Mouse (Mus musculus): ENCODE data around the gene Cacna2d3. TPM values are rescaled to one million over a fixed set of nuclear protein-coding genes. Genes with fewer than 3 reads are reported as not detected.

Cacna2d3 gene
- polyA plus RNA-seq, 1 experiment from 2014 or later = 5.1 TPM

DNA sequence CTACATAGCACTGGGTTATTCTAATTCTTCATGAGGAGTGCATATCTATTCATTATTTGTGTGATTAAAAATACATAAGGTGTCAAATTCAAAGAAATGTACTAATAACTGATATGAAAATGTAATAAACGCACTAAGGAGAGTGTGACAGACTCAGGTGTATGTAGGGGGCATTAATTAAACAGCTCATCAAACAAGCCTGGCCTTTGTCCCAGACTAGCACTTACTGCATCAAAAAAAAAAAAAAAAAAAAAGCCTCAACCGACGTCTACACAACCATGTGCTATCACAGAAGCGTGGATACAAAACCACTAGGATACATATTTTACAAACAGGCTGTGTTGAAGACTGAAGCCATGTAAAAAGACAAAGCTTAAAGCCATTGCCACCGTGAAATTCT is 169.2 kb downstream of the Cacna2d3 start:
- Histone ChIP-seq H3K9me3 (replicated peaks) (no peaks in the 10 kb centered on the region), H3K27me3 (no peaks in the 10 kb centered on the region), H3K27ac (no peak overlapping the region), H3K4me3 (replicated peaks) (no peak overlapping the region), H3K9ac (no peak overlapping the region), H3K36me3 (no peaks in the 10 kb centered on the region), H3K4me2 (no peak overlapping the region), H3K4me1 (no peaks in the 10 kb centered on the region)
- ATAC-seq (replicated peaks; ENCODE audit: low FRiP score) = no peak
- WGBS = 83% methylated on average over 5 of the region's 5 CpGs

DNA sequence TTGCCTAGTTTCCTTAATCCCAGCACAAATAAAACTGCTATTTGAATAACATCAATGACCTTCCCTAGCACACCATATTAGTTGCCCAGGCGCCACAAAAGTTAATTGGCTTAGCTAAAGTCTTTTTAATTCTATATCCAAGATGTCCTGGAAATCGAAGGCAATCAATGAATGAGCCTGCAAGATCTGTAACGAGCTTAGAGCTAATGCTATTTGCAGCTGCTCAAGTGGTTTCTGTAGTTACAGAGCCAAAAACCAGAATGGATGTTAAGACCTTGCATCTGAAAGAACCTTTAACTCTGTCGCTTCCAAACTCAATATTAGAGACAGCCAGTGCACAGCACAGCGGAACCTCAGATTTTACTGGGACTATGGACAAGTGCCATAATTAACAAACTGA is 173.0 kb downstream of the Cacna2d3 start:
- ATAC-seq (replicated peaks; ENCODE audit: low FRiP score) = no peak
- WGBS = 82% methylated on average over 5 of the region's 5 CpGs
- H3K27me3 ChIP-seq = no peaks in the 10 kb centered on the region

DNA sequence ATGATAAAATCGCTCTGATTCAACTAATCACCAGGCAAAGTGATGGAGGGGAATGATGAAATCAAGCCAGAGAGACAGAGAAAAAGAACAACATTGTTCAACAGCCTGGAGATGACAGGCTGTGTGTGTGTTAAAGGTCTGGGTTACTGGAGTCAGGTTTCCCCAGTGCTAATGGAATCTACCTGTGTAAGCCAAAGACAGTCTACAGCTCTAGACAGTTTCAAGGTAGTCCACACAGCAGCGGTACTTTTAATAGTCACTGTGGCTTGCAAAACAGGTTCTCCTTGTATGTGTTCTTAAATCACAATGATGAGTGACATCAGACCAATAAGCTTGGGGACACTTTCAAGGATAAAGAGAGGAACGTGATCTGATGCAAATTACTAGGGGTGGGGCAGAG is 191.1 kb downstream of the Cacna2d3 start:
- Histone ChIP-seq H3K36me3 (no peaks in the 10 kb centered on the region), H3K27ac (no peak overlapping the region), H3K27me3 (no peaks in the 10 kb centered on the region), H3K9ac (no peak overlapping the region), H3K4me1 (no peaks in the 10 kb centered on the region), H3K4me3 (replicated peaks) (no peak overlapping the region), H3K9me3 (replicated peaks) (no peaks in the 10 kb centered on the region), H3K4me2 (no peak overlapping the region)
- no peak for ATAC-seq (replicated peaks; ENCODE audit: low FRiP score)
- 81% methylated on average over 3 of the region's 3 CpGs for WGBS

More for the DNA sequence above, 173.0 kb downstream of the Cacna2d3 start:
- Histone ChIP-seq H3K9ac (no peak overlapping the region), H3K9me3 (replicated peaks) (no peaks in the 10 kb centered on the region), H3K36me3 (no peaks in the 10 kb centered on the region), H3K4me3 (replicated peaks) (no peak overlapping the region), H3K4me1 (no peaks in the 10 kb centered on the region), H3K27ac (no peak overlapping the region), H3K4me2 (no peak overlapping the region)

DNA sequence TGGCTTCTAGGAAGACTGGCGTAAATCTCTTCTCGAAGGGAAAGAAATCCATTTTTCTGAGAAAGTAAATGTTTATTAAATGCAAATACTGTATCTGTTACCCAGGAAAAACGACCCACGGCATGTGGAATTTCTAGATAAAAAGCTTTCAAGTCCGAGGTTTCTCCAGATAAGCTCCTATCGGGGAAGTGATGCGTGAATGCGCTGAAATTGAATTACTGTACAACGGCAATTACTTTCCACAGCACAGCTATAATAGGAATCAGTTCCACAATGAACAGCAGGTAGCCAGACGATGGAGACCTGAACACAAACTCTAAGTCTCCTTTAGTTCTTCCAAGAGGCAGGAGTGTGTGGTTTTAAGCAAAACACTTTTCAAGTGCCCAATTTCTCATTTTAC is 193.0 kb downstream of the Cacna2d3 start:
- Histone ChIP-seq H3K4me2 (no peak overlapping the region), H3K27me3 (no peaks in the 10 kb centered on the region), H3K36me3 (no peaks in the 10 kb centered on the region), H3K27ac (no peak overlapping the region), H3K9me3 (replicated peaks) (no peaks in the 10 kb centered on the region), H3K9ac (no peak overlapping the region), H3K4me1 (no peaks in the 10 kb centered on the region), H3K4me3 (replicated peaks) (no peak overlapping the region)
- 75% methylated on average over 10 of the region's 10 CpGs for WGBS
- ATAC-seq (replicated peaks; ENCODE audit: low FRiP score) = no peak

DNA sequence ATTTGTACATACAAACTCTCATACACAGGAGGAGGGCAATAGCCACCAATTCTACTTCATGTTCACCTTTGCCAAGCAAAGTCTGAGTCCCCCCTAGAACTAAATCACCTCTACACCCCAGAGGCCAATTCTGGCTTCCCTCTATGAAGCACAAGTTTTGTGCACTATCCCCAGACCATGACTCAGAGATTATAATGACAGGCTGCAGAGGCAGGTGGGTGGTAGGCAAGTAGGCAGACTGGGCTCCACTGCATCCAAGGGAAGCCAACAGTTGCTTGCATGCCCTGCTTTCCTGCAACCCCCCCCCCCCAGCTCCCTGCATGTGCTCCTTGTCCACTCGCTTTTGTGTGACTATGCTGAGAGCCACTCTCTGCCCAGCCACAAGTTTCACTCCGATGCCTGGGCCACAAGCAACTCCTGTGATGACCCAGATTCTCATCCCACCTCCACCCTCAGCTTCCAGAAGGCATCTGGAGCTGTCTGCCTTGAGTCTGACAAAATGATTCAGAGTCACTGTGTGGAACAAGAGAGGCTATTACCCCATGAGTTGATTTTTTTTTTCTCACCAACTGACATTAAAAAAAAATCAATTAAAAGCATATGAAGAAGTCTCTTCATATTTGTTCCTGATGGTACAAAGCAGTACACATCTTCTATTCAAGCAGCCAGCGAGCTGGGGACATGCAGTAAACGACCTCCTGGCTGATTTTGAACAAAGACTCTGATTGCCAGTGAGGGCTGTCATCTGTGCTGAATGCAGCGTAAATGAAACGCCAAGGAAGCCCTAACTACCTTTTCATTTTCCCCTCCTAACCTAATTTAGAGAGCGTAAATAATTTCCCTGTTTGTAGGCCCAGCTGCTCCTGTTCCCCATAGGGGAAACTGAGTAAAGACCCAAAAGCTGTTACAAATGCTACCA is 201.7 kb downstream of the Cacna2d3 start:
- 54% methylated on average over 7 of the region's 7 CpGs for WGBS
- H3K4me2 ChIP-seq = no peak overlapping the region
- ATAC-seq (replicated peaks; ENCODE audit: low FRiP score) = no peak
- H3K36me3 ChIP-seq = no peaks in the 10 kb centered on the region
- H3K9me3 ChIP-seq (replicated peaks) = no peaks in the 10 kb centered on the region
- H3K4me1 ChIP-seq = no peaks in the 10 kb centered on the region
- no peak overlapping the region for H3K27ac ChIP-seq
- H3K9ac ChIP-seq = no peak overlapping the region
- H3K4me3 ChIP-seq (replicated peaks) = no peak overlapping the region
- H3K27me3 ChIP-seq = no peaks in the 10 kb centered on the region

DNA sequence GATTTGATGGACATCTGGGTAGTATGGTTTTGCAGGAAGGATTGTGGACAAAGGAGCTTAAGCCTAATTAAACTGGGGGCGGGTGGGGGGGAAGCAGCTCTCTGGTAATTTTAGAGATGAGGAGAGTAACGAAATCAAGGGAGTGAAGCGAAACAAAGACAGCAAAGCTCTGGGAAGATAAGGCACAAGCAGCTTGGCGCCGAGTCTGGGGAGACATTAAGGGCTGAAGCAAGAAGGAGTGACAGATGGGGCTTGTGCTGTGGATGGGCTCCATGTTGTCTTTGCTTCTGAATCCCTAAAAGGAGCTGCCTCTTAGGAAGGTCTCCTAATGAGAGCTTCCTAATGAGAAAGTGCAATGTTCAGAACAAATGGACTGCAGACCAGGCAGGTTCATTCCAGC is 219.0 kb downstream of the Cacna2d3 start:
- H3K9ac ChIP-seq = no peak overlapping the region
- no peaks in the 10 kb centered on the region for H3K36me3 ChIP-seq
- H3K27me3 ChIP-seq = no peaks in the 10 kb centered on the region
- no peak overlapping the region for H3K4me2 ChIP-seq
- H3K4me3 ChIP-seq (replicated peaks) = no peak overlapping the region
- ATAC-seq (replicated peaks; ENCODE audit: low FRiP score) = no peak
- no peaks in the 10 kb centered on the region for H3K9me3 ChIP-seq (replicated peaks)
- WGBS = 69% methylated on average over 5 of the region's 5 CpGs
- H3K27ac ChIP-seq = no peak overlapping the region
- peaks cover 4% of the 10 kb centered on the region; the same call in 1 of the 2 replicates for H3K4me1 ChIP-seq

DNA sequence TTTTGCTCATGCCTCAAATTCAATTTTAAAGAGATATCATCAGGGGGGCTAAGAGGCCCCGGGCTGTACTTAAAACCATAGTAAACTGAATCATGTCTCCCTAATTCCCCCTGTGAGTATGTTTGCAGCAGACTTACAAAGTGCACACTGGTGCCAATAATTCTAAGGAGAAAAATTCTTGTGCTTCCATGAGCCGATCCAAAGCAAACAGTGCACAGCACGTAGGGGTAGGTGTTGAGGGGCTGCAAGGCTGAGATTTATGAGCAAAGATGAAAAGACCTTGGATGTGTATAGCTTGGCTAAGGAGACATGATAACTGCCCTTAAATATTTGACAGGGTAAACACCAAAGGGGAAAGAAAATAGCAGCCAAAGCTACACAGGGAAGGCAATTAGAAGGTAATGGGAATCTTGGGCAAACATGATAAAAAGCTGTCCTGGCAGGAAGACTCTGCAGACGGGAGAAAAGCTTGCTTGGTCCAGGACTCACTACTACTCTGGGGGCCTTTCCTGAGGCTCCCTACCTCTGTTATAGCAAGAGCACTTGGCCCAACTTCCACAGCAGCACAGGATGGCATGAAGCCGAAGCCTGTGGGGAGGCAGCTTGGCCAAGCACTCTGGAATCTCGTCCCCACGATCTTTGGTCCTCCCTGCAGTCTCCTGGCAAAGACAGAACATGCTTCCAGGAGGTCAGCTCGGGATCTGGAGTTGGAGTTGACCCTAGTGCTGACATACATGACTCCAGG is 222.9 kb downstream of the Cacna2d3 start:
- Histone ChIP-seq H3K36me3 (no peaks in the 10 kb centered on the region), H3K9ac (no peak overlapping the region), H3K9me3 (replicated peaks) (no peaks in the 10 kb centered on the region), H3K4me3 (replicated peaks) (no peak overlapping the region), H3K27ac (0 out of 2 replicates have a peak overlapping the region, but pooled peaks have one; percentile 43), H3K27me3 (no peaks in the 10 kb centered on the region), H3K4me2 (no peak overlapping the region), H3K4me1 (peaks cover 4% of the 10 kb centered on the region; the same call in 1 of the 2 replicates)
- 40% methylated on average over 8 of the region's 8 CpGs for WGBS
- ATAC-seq (replicated peaks; ENCODE audit: low FRiP score) = 0 out of 2 replicates have a peak, but pooled peaks have one; percentile 22

DNA sequence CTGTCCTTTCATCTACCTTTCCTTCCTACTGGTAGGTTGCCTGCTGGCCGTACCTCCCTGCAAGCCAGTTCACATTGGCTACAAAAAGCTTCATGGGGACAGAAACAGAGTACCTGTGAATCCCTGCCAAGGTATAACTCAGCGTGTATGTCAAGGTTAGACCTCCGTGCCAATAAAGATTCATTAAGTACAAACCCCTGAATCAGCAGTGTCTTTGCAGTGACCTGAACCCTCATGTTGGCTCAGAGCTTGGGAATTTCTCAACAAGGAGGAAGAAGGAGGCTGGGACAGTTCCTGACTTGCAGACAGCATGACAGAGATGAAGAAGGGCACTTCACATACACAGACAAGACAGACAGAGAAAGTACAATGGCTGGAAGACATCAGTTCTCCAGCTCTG is 225.1 kb downstream of the Cacna2d3 start:
- H3K9me3 ChIP-seq (replicated peaks) = no peaks in the 10 kb centered on the region
- no peaks in the 10 kb centered on the region for H3K27me3 ChIP-seq
- H3K4me1 ChIP-seq = peaks cover 8% of the 10 kb centered on the region
- H3K4me3 ChIP-seq (replicated peaks) = no peak overlapping the region
- WGBS = 78% methylated on average over 3 of the region's 3 CpGs
- no peak overlapping the region for H3K4me2 ChIP-seq
- no peaks in the 10 kb centered on the region for H3K36me3 ChIP-seq
- no peak overlapping the region for H3K27ac ChIP-seq
- H3K9ac ChIP-seq = no peak overlapping the region
- no peak for ATAC-seq (replicated peaks; ENCODE audit: low FRiP score)

DNA sequence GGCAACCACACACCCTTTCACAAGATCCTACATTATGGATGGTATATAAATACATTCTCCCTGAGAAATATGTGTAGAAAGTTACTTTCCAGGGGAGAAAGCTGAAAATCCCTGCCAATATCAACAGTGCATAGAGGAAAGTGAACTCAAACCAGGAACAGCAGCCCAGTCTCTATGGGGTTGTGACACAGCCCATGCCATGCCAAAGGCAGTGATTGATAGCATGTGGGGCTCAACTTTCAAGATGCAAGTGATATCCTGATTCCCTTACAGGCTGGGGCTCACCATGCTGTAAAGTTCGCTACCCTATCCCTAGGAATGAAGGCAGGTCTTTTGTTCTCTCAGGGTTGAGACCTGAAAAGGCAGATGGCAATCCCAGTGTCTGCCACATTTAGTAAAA is 229.9 kb downstream of the Cacna2d3 start:
- 0 out of 2 replicates have a peak, but pooled peaks have one; percentile 22 for ATAC-seq (replicated peaks; ENCODE audit: low FRiP score)
- Histone ChIP-seq H3K4me2 (no peak overlapping the region), H3K27ac (no peak overlapping the region), H3K9me3 (replicated peaks) (no peaks in the 10 kb centered on the region), H3K36me3 (no peaks in the 10 kb centered on the region), H3K4me3 (replicated peaks) (no peak overlapping the region), H3K27me3 (no peaks in the 10 kb centered on the region), H3K9ac (no peak overlapping the region), H3K4me1 (peaks cover 5% of the 10 kb centered on the region; the same call in 1 of the 2 replicates)
- 33% methylated on average over 1 of the region's 1 CpGs for WGBS

DNA sequence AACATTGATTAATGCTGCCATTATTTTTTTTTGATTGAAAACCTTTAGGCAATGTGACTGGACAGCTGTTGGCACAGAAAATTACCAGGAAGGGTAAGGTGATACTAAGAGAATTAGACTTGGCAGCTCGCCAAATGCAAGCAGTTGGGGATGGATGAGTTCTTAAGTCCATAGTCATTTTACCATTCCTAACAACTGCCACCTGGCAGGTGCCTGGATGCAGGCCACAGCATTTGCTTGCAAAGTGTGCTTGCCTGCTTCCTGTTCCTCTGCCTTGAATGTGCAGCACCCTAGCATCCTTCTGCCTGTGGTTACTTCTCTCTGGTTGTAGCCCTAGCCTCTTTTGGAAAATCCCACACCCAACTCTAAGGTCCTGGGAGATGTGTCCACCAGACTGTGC is 236.2 kb downstream of the Cacna2d3 start:
- WGBS = 52% methylated on average over 1 of the region's 1 CpGs
- H3K27ac ChIP-seq = no peak overlapping the region
- no peak for ATAC-seq (replicated peaks; ENCODE audit: low FRiP score)
- H3K4me3 ChIP-seq (replicated peaks) = no peak overlapping the region
- no peaks in the 10 kb centered on the region for H3K36me3 ChIP-seq
- no peak overlapping the region for H3K4me2 ChIP-seq
- H3K4me1 ChIP-seq = no peaks in the 10 kb centered on the region
- H3K9me3 ChIP-seq (replicated peaks) = no peaks in the 10 kb centered on the region
- H3K9ac ChIP-seq = no peak overlapping the region
- H3K27me3 ChIP-seq = no peaks in the 10 kb centered on the region

DNA sequence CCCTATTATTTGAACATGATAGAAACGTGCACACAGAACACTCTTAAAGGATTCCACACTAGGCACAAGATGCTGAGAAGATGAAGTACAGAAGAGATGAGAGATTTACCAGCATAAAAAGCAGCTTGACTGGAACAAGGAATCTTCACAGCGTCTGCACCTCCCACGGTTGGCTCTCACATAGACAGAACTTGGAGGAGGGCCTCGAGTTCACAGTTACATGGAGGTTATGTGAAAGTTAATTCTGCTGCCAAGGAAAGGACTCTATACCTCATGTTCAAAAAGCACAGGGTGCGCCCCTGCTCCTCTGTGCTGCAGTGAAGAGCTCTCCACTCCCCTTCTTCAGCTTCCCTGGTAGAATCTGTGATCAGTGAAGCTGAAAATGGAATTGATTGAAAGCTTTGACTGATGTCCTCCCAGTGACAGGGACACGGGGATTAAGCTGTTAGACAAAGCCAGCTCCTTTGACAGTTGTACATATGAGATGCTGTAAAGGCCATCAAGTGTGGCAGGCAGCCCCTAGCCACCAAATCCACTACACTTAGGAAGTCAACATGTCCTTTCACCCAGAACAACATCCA is 243.2 kb downstream of the Cacna2d3 start:
- ATAC-seq (replicated peaks; ENCODE audit: low FRiP score) = no peak; the same call in 1 of the 2 replicates
- Histone ChIP-seq H3K27ac (no peak overlapping the region), H3K27me3 (no peaks in the 10 kb centered on the region), H3K4me3 (replicated peaks) (no peak overlapping the region), H3K4me2 (no peak overlapping the region), H3K9me3 (replicated peaks) (no peaks in the 10 kb centered on the region), H3K36me3 (no peaks in the 10 kb centered on the region), H3K9ac (no peak overlapping the region), H3K4me1 (peaks cover 8% of the 10 kb centered on the region)
- 39% methylated on average over 6 of the region's 6 CpGs for WGBS

DNA sequence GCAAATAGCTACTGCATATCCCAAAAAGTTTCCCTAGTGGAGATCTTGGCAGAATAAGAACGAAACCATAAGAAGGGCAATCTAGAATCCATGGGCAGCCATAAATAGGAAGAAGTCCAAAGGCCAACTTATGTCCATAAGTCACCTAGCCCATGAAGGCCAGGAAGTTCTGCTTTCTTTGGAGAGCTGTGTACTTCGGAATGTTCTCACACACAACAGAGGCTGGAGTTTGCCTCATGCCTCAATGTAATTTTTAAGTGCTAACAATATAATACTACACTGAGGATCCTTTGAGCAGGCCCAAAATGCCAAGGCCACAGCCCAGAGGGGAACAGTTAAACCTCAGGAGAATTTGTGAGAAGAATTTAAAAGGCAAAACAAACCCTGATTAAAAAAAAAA is 257.4 kb downstream of the Cacna2d3 start:
- no peak overlapping the region for H3K4me3 ChIP-seq (replicated peaks)
- H3K9ac ChIP-seq = no peak overlapping the region
- H3K27me3 ChIP-seq = no peaks in the 10 kb centered on the region
- ATAC-seq (replicated peaks; ENCODE audit: low FRiP score) = no peak
- no peak overlapping the region for H3K27ac ChIP-seq
- H3K4me2 ChIP-seq = no peak overlapping the region
- no peaks in the 10 kb centered on the region for H3K4me1 ChIP-seq
- no peaks in the 10 kb centered on the region for H3K9me3 ChIP-seq (replicated peaks)
- 81% methylated on average over 2 of the region's 2 CpGs for WGBS
- no peaks in the 10 kb centered on the region for H3K36me3 ChIP-seq
